Mouse (Mus musculus): ENCODE measurements around the gene Igsf9.

- peak; percentile 22; the same call in 1 of the 2 replicates for TF ChIP-seq CTCF (IDR thresholded peaks at IDR 0.05; ENCODE audit: low read depth)
- no peak for TF ChIP-seq EP300 (IDR thresholded peaks at IDR 0.05; ENCODE audit: low read depth)
These were observed 31.4 kb downstream of the Igsf9 start for GRCm38 (mm10) chr1:172512962-172513361.
